Mouse (Mus musculus) forebrain, embryonic 10.5 days (tissue): Measurements from ENCODE around the gene Skiv2l. TPM values are rescaled to one million over a fixed set of nuclear protein-coding genes. Genes with fewer than 3 reads are reported as not detected.

ENCODE experiments used
- DNase-seq: peaks from one replicate; pipeline ENCODE4 v3.0.0-alpha.2; 2017; ENCODE audit warnings: low spot score; ENCODE audit errors: extremely low spot score
- H3K27ac ChIP-seq: fragments of 300-500 bp; sonication (generic); 2 replicates; pipeline ENCODE4 v1.5.1; 2016; ENCODE audit warnings: mild to moderate bottlenecking
- H3K27me3 ChIP-seq: fragments of 300-500 bp; sonication (generic); 2 replicates; pipeline ENCODE4 v1.6.1; 2016; ENCODE audit warnings: mild to moderate bottlenecking; ENCODE audit not compliant: poor library complexity, severe bottlenecking
- H3K36me3 ChIP-seq: fragments of 300-500 bp; sonication (generic); replicated peaks from 2 replicates; pipeline ENCODE4 v1.6.1; 2016; ENCODE audit warnings: mild to moderate bottlenecking, moderate library complexity
- H3K4me1 ChIP-seq: fragments of 300-500 bp; sonication (generic); 2 replicates; pipeline ENCODE4 v1.6.1; 2016
- H3K4me3 ChIP-seq: fragments of 300-500 bp; sonication (generic); 2 replicates; pipeline ENCODE4 v1.5.1; 2016; ENCODE audit warnings: mild to moderate bottlenecking, moderate library complexity
- H3K9me3 ChIP-seq: fragments of 300-500 bp; sonication (generic); 2 replicates; pipeline ENCODE4 v1.6.1; 2016; ENCODE audit warnings: mild to moderate bottlenecking, moderate library complexity
- WGBS: fragments of 180-500 bp; shearing (Covaris S2); methylation state at CpG from one replicate; pipeline ENCODE4 v1.1.7; 2016; 5-methylcytosine and 5-hydroxymethylcytosine counted together
- polyA plus RNA-seq: library from polyadenylated mRNA; unstranded; fragments of >200 nt; fragmentation: Nextera tagmentation; extraction: Ambion mirVana; gene quantifications from 2 replicates; pipeline ENCODE4 v1.2.1, GENCODE M21; 2016

Gene Skiv2l
- polyA plus RNA-seq, 1 experiment from 2014 or later = 58.3 TPM

GRCm38 (mm10) chr17:34890074-34890743, 40.2 kb upstream of the Skiv2l start:
- no peak for DNase-seq
- WGBS = 90% methylated on average over 12 of the region's 12 CpGs
- H3K36me3 ChIP-seq = no peaks in the 10 kb centered on the region
- no peaks in the 10 kb centered on the region for H3K9me3 ChIP-seq
- H3K4me1 ChIP-seq = peaks cover 21% of the 10 kb centered on the region
- H3K4me3 ChIP-seq = no peak overlapping the region
- H3K27me3 ChIP-seq = no peaks in the 10 kb centered on the region
- H3K27ac ChIP-seq = no peak overlapping the region

- WGBS = 91% methylated on average over 5 of the region's 5 CpGs
- Histone ChIP-seq H3K4me1 (peaks cover under 1% of the 10 kb centered on the region), H3K4me3 (no peak overlapping the region), H3K36me3 (no peaks in the 10 kb centered on the region), H3K27ac (no peak overlapping the region), H3K9me3 (no peaks in the 10 kb centered on the region), H3K27me3 (peaks cover 3% of the 10 kb centered on the region)
- no peak for DNase-seq
These were observed 37.9 kb upstream of the Skiv2l start for GRCm38 (mm10) chr17:34887942-34888341.

- no peak overlapping the region for H3K27ac ChIP-seq
- WGBS = 89% methylated on average over 3 of the region's 3 CpGs
- H3K4me3 ChIP-seq = no peak overlapping the region
- peaks cover 8% of the 10 kb centered on the region for H3K4me1 ChIP-seq
- H3K9me3 ChIP-seq = no peaks in the 10 kb centered on the region
- peaks cover 22% of the 10 kb centered on the region for H3K27me3 ChIP-seq
- no peak for DNase-seq
- H3K36me3 ChIP-seq = no peaks in the 10 kb centered on the region
These were observed 35.6 kb upstream of the Skiv2l start for GRCm38 (mm10) chr17:34885615-34886014.

GRCm38 (mm10) chr17:34884704-34885103, 34.7 kb upstream of the Skiv2l start:
- no peaks in the 10 kb centered on the region for H3K9me3 ChIP-seq
- no peak overlapping the region for H3K4me3 ChIP-seq
- H3K4me1 ChIP-seq = peaks cover 11% of the 10 kb centered on the region
- no peaks in the 10 kb centered on the region for H3K36me3 ChIP-seq
- WGBS = 85% methylated on average over 6 of the region's 6 CpGs
- DNase-seq = no peak
- no peak overlapping the region for H3K27ac ChIP-seq
- peaks cover 22% of the 10 kb centered on the region for H3K27me3 ChIP-seq

- Histone ChIP-seq H3K9me3 (no peaks in the 10 kb centered on the region), H3K27ac (no peak overlapping the region), H3K4me1 (peaks cover 17% of the 10 kb centered on the region), H3K36me3 (no peaks in the 10 kb centered on the region), H3K4me3 (no peak overlapping the region), H3K27me3 (peaks cover 22% of the 10 kb centered on the region)
- no peak for DNase-seq
- 78% methylated on average over 3 of the region's 3 CpGs for WGBS
These were observed 33.3 kb upstream of the Skiv2l start for GRCm38 (mm10) chr17:34883332-34883731.

- 7% methylated on average over 15 of the region's 15 CpGs for WGBS
- Histone ChIP-seq H3K4me3 (peak within 1 kb of the TSS; percentile 23; the same call in 1 of the 2 replicates), H3K4me1 (peaks cover 17% of the 10 kb centered on the region), H3K27me3 (peaks cover 22% of the 10 kb centered on the region), H3K36me3 (no peaks in the 10 kb centered on the region), H3K27ac (no peak within 1 kb of the TSS), H3K9me3 (no peaks in the 10 kb centered on the region)
- no peak for DNase-seq
These were observed 31.8 kb upstream of the Skiv2l start, which contains the start of gene Gm20547 for GRCm38 (mm10) chr17:34881683-34882310. Gene Gm20547 (minus strand): TSS chr17:34882042.

GRCm38 (mm10) chr17:34881166-34881565, 31.2 kb upstream of the Skiv2l start:
- H3K4me3 ChIP-seq = no peak overlapping the region

GRCm38 (mm10) chr17:34879336-34879879, 29.4 kb upstream of the Skiv2l start, which contains the start of gene Zbtb12:
Gene Zbtb12 (plus strand): TSS chr17:34879483.
- no peak for DNase-seq
- Histone ChIP-seq H3K36me3 (no peaks in the 10 kb centered on the region), H3K4me3 (no peak within 1 kb of the TSS), H3K27ac (no peak within 1 kb of the TSS; the same call in 1 of the 2 replicates), H3K4me1 (peaks cover 17% of the 10 kb centered on the region), H3K9me3 (no peaks in the 10 kb centered on the region), H3K27me3 (peaks cover 22% of the 10 kb centered on the region)
- WGBS = 71% methylated on average over 11 of the region's 11 CpGs

More at GRCm38 (mm10) chr17:34881166-34881565, 31.2 kb upstream of the Skiv2l start:
- Histone ChIP-seq H3K36me3 (no peaks in the 10 kb centered on the region), H3K27me3 (peaks cover 22% of the 10 kb centered on the region), H3K9me3 (no peaks in the 10 kb centered on the region), H3K27ac (no peak overlapping the region), H3K4me1 (peaks cover 17% of the 10 kb centered on the region)
- DNase-seq = no peak

- no peaks in the 10 kb centered on the region for H3K27me3 ChIP-seq
- H3K27ac ChIP-seq = no peak overlapping the region
- DNase-seq = no peak
- H3K4me3 ChIP-seq = no peak overlapping the region
- H3K4me1 ChIP-seq = peaks cover 2% of the 10 kb centered on the region
- 95% methylated on average over 6 of the region's 6 CpGs for WGBS
- no peaks in the 10 kb centered on the region for H3K9me3 ChIP-seq
- H3K36me3 ChIP-seq = no peaks in the 10 kb centered on the region
These were observed 24.3 kb upstream of the Skiv2l start for GRCm38 (mm10) chr17:34874321-34874720.

- no peaks in the 10 kb centered on the region for H3K9me3 ChIP-seq
- H3K36me3 ChIP-seq = no peaks in the 10 kb centered on the region
- no peak overlapping the region for H3K4me3 ChIP-seq
- WGBS = 72% methylated on average over 7 of the region's 7 CpGs
- H3K27ac ChIP-seq = no peak overlapping the region
- H3K27me3 ChIP-seq = no peaks in the 10 kb centered on the region
- DNase-seq = no peak
- H3K4me1 ChIP-seq = peaks cover 3% of the 10 kb centered on the region; the same call in 1 of the 2 replicates
These were observed 16.0 kb upstream of the Skiv2l start for GRCm38 (mm10) chr17:34865981-34866380.

- WGBS = 74% methylated on average over 8 of the region's 8 CpGs
- H3K27me3 ChIP-seq = no peaks in the 10 kb centered on the region
- no peak for DNase-seq
- H3K4me3 ChIP-seq = no peak within 1 kb of the TSS
- H3K4me1 ChIP-seq = peaks cover 3% of the 10 kb centered on the region; the same call in 1 of the 2 replicates
- H3K9me3 ChIP-seq = no peaks in the 10 kb centered on the region
- H3K36me3 ChIP-seq = peaks cover 6% of the 10 kb centered on the region
- no peak within 1 kb of the TSS for H3K27ac ChIP-seq
These were observed 12.5 kb upstream of the Skiv2l start, which contains the start of gene Cfb for GRCm38 (mm10) chr17:34862416-34863081. Gene Cfb (minus strand): TSS chr17:34862518.

- Histone ChIP-seq H3K36me3 (peaks cover 13% of the 10 kb centered on the region), H3K27me3 (no peaks in the 10 kb centered on the region), H3K4me3 (no peak overlapping the region), H3K27ac (no peak overlapping the region), H3K9me3 (no peaks in the 10 kb centered on the region), H3K4me1 (peaks cover 3% of the 10 kb centered on the region; the same call in 1 of the 2 replicates)
- no peak for DNase-seq
- WGBS = 75% methylated on average over 13 of the region's 13 CpGs
These were observed 11.8 kb upstream of the Skiv2l start for GRCm38 (mm10) chr17:34861704-34862415.
